Mouse (Mus musculus): ENCODE measurements around the gene Usp3.

Gene Usp3

GRCm38 (mm10) chr9:66603907-66604306, 11.0 kb upstream of the Usp3 start:
- no peak for DNase-seq (ENCODE audit: low spot score in 2 of 2)

DNA sequence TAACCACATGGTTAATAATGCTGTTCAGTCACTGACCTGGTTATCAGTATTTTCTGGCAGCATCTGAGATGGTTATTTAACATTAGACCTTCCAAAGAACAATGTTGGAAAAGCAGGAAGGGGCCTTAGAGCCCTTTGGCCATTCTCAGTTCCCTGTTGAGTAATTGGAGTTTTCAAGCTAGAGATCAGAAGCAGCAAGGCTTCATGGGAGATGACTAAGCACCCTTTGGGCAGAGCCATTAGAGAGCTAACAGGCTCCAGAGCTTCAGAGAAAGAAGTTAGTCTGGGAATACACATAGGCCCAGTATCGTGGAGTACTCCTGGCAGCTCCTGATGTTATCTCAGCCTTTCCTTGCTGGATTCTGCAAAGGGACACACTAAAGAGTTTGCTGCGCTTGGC, 8.1 kb upstream of the Usp3 start:
- peak in 1 of 2 experiments; percentile 33 for DNase-seq (ENCODE audit: low spot score in 2 of 2)

GRCm38 (mm10) chr9:66600551-66600950, 7.6 kb upstream of the Usp3 start:
- no peak for DNase-seq (ENCODE audit: low spot score in 2 of 2)

DNA sequence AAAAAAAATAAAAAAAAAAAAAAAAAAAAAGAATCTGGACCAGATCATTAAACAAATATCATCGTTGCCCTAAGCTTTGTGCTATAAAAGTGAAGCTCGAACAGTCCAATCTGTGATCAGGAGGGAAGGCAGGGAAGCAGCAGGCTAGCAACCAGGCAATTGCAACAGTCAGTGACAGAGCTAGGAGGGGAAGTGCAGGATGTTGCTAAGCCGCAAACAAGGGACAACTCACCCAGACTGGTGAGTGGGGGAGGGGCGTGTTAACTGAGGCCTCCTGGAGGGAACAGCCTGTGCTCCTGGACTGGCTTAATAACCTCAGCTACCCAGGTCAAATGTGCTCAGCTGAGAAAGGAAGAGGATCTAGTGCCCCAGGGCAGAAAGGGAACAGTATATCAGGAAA, 6.6 kb upstream of the Usp3 start:
- peak; percentile 33 for DNase-seq (ENCODE audit: low spot score in 2 of 2)

DNA sequence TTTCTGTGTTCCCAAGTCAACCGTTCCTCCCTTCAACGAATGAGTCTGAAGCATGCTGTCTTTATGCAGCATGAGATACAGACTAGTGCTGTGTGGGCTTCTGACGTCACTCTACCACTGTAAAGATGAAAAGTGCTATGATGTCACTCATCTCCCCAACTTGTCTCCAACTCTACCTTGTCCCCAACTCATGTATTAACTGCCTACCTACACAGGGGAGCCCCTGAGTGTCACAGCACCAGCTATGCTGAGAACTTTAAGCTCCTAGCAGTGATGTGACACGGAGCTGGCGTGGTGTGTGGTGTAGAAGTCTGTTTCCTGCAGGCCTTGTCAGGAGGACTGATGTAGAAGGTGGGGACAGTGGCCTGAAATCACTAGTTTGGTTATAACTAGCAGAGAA, 5.7 kb upstream of the Usp3 start:
- no peak for DNase-seq (ENCODE audit: low spot score in 2 of 2)

- no peak for DNase-seq (ENCODE audit: low spot score in 2 of 2)
These were observed 4.7 kb upstream of the Usp3 start for GRCm38 (mm10) chr9:66597480-66598215.

- DNase-seq (ENCODE audit: low spot score in 2 of 2): no peak
These were observed 4.1 kb upstream of the Usp3 start for GRCm38 (mm10) chr9:66597076-66597475.

- DNase-seq (ENCODE audit: low spot score in 2 of 2): no peak
These were observed 3.1 kb upstream of the Usp3 start for GRCm38 (mm10) chr9:66595722-66596675.

DNA sequence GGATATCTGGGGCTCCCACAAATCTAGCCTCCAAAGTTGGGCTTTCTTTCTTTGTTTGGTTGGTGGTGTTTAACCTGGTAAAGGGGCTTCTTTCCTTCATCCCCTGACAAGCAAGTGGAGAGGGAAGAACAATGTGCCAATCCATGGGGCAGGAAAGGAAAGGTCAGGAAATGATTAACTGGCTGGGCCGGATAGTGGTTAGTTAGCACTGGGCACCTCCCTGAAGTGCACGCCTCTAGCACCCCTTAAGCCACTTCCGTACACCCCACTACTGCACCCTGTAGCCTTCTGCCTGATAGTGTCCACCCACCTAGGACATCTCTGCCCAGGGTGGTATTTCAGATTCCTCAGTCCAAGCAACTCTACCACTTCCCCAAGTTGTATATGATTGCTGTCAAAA, 1.1 kb upstream of the Usp3 start:
- DNase-seq (ENCODE audit: low spot score in 2 of 2): no peak

- no peak for DNase-seq (ENCODE audit: low spot score in 2 of 2)
These were observed 649 bp upstream of the Usp3 start for GRCm38 (mm10) chr9:66593613-66593969.

- peak in 1 of 2 experiments; percentile 25 for DNase-seq (ENCODE audit: low spot score in 2 of 2)
These were observed 894 bp downstream of the Usp3 start for GRCm38 (mm10) chr9:66591851-66592645.

GRCm38 (mm10) chr9:66590051-66590450, 2.9 kb downstream of the Usp3 start:
- no peak for DNase-seq (ENCODE audit: low spot score in 2 of 2)

GRCm38 (mm10) chr9:66587016-66587415, 5.9 kb downstream of the Usp3 start:
- no peak for DNase-seq (ENCODE audit: low spot score in 2 of 2)

DNA sequence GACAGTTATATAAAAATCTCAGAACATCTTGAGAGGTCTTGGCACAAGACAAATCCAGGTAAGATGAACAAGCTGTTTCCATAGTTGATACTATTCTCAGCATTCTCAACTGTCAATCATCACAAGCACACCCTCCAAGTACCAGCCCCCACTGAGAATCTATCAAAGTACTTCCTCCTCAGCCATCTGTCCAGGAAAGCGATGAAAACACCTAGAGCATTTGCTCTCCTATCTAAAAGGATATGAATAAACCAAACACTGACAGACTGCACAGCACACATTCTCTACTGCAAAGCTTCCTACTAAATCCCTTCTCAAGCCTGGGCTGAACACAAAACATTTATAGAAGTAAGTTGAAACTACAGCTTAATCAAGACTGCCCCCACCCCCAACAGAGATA, 6.4 kb downstream of the Usp3 start:
- DNase-seq (ENCODE audit: low spot score in 2 of 2): no peak

DNA sequence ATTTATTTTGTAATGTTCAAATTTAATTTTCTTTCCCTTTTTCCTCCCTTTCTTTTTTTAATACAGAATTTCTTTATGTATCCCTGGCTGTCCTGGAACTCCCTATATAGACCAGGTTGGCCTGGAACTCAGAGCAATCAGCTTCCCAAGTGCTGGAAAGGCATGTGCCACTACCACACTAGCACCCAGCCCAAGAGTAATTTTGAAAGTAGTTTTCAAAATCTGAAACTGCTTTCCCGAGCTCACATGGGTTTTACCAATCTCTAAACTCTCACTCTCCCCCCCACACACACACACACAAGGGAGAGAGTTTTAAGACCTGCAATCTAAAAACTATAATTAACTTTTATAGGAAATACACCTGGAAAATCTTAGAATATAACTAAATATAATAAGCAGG, 7.8 kb downstream of the Usp3 start:
- no peak for DNase-seq (ENCODE audit: low spot score in 2 of 2)

- no peak for DNase-seq (ENCODE audit: low spot score in 2 of 2)
These were observed 8.8 kb downstream of the Usp3 start for GRCm38 (mm10) chr9:66584176-66584575.

- DNase-seq (ENCODE audit: low spot score in 2 of 2): no peak
These were observed 9.7 kb downstream of the Usp3 start for GRCm38 (mm10) chr9:66583244-66583643.

DNA sequence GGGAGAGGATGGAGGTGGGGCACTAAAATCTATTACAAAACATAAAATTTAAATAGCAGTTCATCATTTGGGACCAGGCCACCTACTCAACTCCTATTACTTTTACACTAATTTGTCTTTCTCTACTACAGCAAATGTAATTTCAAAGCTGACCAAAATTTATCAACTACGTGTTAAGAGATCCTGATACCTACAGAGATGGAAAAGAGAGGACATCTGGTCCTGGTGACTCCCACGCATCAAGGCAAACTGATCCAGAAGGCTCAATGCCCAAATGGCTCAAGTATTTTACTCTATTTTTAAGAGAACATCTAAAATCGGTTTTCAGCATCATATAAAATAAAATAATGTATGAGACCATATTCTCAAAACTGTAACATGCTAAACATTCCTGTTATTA, 11.2 kb downstream of the Usp3 start:
- no peak for DNase-seq (ENCODE audit: low spot score in 2 of 2)

GRCm38 (mm10) chr9:66580722-66581121, 12.2 kb downstream of the Usp3 start:
- DNase-seq (ENCODE audit: low spot score in 2 of 2): no peak

DNA sequence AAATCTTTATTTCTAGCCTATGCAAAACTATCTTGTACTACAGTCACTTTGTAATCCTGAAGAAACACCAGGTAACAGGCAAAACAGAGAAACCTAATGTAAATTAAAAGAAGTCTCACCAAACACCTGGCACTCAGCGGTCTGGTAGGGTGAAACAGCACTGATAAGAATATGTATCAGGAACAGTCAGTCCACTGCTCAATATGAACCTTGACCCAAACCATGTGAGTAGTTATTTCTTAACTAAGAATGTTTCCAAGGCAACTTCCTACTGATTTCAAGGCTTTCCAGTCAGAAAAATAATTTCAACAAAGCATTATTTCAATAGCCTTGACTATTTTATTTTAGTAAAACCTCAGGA, 17.1 kb downstream of the Usp3 start:
- no peak for DNase-seq (ENCODE audit: low spot score in 2 of 2)

DNA sequence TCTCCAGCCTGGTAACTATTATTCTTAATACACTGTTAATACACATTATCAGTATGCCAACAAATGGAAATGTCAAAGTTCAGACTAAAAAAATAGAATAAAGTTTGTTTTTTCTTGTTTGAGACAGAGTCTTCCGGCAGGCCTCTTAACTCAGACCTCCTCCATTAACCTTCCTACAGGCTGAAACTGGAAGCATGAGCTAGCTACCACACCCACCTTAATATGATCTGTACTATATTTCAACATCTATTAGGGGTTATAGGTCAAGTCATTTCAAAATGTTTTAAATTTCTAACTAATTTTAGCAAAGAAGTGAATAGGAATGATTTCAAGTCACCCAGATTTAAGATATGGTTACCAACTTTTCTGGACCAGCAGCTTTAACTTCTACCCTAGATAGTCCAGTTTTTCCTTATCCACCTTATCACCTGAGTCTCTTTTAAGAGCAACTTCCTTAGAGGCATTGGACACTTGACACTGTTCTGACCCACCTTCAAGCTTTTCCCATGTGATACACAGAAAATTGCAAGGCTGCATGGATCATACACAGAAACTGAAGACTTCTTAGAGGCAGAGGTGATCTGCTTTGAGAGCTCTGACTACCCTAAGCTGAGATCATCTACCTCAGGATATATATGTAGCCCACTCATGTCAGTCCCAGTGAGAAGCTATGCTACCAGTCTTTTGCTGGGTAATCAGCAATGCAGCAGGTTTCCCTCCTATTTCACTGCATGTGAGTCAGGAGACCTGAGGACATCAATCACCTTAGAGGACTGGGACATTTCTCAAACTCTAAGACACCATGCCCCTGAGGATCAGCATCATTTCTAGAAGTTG, 17.7 kb downstream of the Usp3 start:
- DNase-seq (ENCODE audit: low spot score in 2 of 2): no peak

All from heart, adult 9 months (tissue).